Mouse (Mus musculus) gastrocnemius, postnatal 10 days (tissue): Measurements from ENCODE around the gene Gm42906. TPM values are rescaled to one million over a fixed set of nuclear protein-coding genes. Genes with fewer than 3 reads are reported as not detected.

ENCODE experiments used
- DNase-seq: peaks from one replicate; pipeline ENCODE4 v3.0.0; 2021; ENCODE audit warnings: mixed read lengths
- total RNA-seq, 2 experiments: library from RNA; stranded (reverse); gene quantifications; 2 replicates each; pipeline ENCODE4 v1.2.3; 2021

Gene Gm42906
- total RNA-seq, 2 experiments from 2014 or later: 3.0 to 3.1 TPM

DNA sequence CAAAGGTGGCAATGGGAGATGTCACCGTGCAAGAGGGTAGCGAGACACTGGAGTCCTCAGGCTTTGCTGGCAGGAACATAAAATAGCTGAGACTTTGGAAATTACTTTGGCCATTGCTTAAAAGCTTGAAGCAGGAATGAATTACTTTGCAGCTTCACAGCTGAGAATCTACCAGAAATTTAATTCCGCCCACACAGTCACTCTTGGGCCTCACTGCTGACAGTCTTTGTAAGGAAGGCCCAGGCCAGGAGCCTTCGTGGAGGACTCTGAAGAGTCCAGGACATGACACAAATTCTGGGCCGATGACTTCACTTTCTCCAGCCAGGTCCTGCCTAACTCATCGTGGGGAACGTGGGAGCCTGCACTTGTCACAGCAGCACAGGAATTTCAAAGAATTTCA, 405.9 kb downstream of the Gm42906 start:
- no peak for DNase-seq

DNA sequence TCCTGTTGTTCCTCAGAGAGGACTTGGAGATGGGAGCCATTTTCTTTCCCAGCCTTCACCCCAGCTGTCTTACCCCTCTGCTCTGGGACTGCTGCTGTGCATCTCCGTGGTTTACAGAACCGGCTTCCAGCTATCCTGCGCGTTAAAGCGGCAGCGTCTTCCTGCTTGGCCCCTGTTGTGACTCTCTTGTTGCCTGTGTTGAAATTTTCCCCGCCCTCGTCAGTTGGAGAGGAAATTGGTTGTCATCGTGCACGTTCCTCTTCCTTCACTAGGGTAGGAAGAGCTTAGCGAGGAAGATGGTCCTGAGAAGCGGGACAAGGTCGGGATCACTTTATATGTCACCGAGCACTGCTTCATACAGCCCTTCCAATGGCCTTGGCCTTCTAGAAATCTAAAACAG, 407.1 kb downstream of the Gm42906 start:
- DNase-seq: no peak

DNA sequence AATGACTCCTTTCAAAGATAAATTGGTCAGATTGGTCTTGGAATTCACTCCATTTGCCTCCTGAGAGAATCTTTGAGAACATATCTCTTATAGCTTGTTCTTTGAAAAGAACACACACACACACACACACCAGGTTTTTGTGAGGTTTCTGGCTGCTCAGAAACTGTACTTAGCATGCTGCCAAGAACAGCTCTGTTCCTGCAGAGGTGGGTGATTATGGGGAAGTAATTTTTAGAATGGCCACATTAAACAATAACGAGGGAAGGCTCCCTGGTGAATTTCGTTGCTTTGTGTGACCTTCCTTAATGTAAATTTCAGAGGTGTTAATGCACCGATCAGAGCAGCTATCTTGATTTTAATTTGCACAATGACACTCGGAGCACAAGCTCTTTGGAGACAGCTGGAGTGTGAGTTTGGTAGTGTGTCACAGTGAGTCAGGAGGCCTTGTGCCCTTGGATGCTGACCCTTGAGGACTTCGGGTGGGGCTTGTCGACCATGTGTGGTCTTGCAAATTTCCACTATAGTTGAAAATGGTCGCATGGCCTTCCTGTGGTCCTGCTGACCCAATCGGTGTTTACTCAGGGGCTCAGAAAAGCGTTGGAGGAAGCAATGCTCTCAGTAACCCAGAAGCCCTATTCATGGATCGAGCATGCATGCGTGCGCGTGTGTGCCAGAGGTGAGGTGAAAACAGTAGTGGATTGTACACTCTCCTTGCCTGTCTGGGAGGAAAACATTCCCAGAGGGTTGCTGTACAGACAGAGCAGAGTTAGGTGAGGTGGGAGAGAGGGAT, 407.7 kb downstream of the Gm42906 start:
- DNase-seq: no peak

DNA sequence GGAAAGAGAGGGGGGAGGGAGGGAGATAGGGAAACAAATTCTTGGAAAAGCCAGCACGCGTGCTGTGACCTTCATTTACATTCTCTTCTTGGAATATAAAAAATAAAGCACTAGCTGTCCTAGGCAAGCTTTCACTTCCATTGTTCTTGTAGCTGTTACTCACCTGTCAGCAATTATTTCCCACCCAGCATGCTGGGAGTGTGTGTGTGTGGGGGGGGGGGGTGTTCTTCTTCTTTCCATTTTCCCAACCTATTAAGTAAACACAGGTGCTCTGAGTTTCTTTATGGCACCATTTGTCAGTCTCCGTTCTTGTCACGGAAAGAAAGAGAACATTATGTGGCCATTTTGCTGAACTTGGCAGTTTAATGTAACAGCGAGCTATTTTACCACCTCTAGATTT, 409.0 kb downstream of the Gm42906 start:
- no peak for DNase-seq

DNA sequence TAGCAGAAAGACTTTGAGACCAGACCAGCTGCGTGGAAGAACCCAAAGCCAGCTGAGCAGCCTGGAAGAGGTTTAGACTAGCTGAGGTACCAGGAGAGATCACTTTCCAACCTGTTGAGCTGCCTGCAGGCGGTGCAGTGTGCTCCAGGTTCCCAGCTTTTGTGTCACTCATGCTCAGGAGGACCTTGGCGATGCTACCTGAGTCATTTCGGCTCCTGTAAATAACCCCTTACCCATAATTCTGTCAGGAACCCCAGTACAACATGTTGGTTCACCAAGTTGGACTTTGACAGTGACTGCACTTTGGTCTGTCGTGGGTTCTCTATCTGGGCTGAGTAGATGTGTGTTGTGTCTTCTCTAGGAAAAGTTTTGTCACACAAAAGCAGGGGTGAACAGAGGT, 409.5 kb downstream of the Gm42906 start:
- DNase-seq: no peak

Other genes starting within 250 kb of the Gm42906 start
- 10 to 100 TPM; 19.1 to 26.0 TPM for gene Stard13, start 194.3 kb downstream of the Gm42906 start, total RNA-seq
- gene Vmn2r18, start 177.9 kb upstream of the Gm42906 start, total RNA-seq: not detected
- 10 to 100 TPM in 1 of 2 experiments, 1 to 10 TPM in 1; 9.2 to 13.4 TPM for gene Rfc3, start 223.1 kb upstream of the Gm42906 start, total RNA-seq